Mouse (Mus musculus) c-Kit-positive CD71-negative TER-119-negative erythroid progenitor cells, embryonic 14.5 days (primary cell): ENCODE measurements around the gene Cd3d.
"Not testable (repeated sequence)": the region's sequence is repeated elsewhere in the genome, so short reads cannot be mapped to it uniquely, and the experiment has no call there.

ENCODE experiments used
- DNase-seq: peaks from one replicate; pipeline ENCODE4 v3.0.0-alpha.2; 2013; ENCODE audit warnings: low read depth

The Cd3d gene

DNA sequence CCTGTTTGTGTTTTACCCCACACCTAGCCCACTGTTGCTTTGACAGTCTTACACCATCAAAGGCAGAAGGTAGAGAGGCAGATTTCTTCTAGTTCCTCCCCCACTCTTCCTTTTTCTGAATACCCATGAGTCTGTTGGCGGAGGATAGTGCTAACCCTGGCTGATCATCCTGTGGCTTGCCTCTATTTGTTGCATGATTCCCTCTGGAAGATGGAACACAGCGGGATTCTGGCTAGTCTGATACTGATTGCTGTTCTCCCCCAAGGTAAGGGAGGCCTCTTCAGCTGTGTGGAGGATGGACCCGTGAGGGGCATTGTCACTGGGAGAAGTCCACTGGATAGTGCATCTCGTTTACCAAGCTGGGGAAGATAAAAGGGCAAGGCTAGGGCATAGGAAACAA is at the start of gene Cd3d:
Gene Cd3d (plus strand): TSS at position 111 of the 400 bp plus-strand sequence.
- no peak for DNase-seq

DNA sequence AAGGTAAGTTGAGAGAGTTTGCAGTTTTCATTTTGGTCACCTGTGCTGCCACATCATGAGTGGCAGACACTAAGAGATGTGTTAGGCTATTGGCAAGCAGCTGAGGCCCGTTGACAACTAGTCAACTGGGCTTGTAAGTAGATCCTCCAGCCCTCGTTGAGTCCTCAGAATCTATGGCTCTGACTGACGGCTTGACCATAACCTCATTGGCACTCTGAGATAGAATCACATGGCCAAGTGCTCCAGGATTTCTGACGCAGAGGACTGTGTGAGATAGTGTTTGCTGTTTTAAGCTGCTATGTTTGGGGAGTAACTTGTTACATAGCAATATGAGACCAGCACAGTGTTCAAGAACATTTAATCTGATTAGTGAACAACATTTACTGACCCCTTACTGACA is 39.8 kb upstream of the Cd3d start:
- DNase-seq = no peak

- no peak for DNase-seq
Measured at GRCm38 (mm10) chr9:44942421-44942820, 39.2 kb upstream of the Cd3d start.

- no peak for DNase-seq
Measured at GRCm38 (mm10) chr9:44946185-44946695, 35.3 kb upstream of the Cd3d start.

DNA sequence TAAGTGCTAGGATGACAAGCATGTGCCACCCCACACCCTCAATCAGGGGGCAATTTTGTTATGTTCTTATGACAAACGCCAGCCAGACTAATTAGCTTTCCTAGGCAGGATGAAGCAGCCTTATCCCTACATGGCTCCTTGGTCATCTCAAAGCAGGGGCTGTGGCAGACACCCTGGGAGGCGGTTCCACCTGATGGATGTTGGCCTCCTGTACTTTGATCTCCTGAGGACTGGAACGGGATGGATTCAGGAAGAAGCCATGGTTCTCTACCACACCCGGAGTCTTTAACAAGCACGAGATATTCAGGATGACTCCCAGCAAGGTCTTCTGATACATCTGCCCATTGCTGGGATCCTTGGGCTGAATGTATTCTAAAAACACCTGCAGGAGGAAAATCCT is 33.8 kb upstream of the Cd3d start:
- DNase-seq = no peak

GRCm38 (mm10) chr9:44954432-44954831 is 27.2 kb upstream of the Cd3d start:
- DNase-seq = no peak

- DNase-seq = peak; percentile 100
Measured at GRCm38 (mm10) chr9:44965126-44965832, 16.3 kb upstream of the Cd3d start, which contains the start of gene Ube4a. Gene Ube4a, minus strand, starts transcription at chr9:44965600.

GRCm38 (mm10) chr9:44965833-44966466 is 15.6 kb upstream of the Cd3d start:
- DNase-seq = no peak

- DNase-seq = peak; percentile 83
Measured at GRCm38 (mm10) chr9:44966815-44967242, 14.8 kb upstream of the Cd3d start.

DNA sequence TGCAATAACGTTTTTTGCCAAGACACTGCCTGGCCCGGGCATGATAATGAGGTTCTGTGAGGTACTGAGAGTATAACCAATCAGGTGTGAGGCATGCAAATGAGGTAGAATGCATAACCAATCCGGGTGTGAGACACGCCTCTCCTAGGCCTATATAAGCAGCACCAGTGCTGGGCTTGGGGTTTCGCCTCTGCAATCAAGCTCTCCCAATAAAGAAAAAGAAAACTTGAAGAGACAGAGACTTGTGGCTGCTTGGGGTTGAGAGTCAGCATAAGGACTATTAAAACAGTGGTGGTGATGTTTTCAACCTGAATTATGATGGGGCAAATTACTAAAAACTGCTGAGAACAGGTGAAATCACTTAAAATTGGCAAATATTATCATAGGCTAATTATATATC is 13.8 kb upstream of the Cd3d start:
- DNase-seq = not testable (repeated sequence)

- DNase-seq = no peak
Measured at GRCm38 (mm10) chr9:44969450-44969849, 12.1 kb upstream of the Cd3d start.

GRCm38 (mm10) chr9:44977813-44978212 is 3.8 kb upstream of the Cd3d start:
- DNase-seq = no peak

DNA sequence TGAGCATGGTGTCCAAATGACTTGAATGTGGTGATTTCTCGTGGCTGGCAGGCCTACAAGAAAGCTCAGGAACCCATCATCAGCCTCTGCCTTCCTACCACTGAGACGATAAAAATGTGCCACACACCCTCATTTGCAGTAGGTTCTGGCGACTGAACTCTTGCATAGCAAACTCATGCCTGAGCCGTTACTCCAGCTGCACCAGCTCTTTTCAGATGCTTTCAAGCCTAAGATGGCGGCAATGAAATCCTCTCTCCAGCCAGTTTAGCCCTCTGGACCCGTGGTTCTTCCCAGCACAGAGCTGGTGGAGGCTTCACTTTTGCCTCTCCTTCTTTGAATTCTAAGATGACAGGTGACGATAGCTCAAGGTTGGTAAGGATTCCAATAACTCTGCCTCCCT is 1.8 kb upstream of the Cd3d start:
- DNase-seq = no peak

DNA sequence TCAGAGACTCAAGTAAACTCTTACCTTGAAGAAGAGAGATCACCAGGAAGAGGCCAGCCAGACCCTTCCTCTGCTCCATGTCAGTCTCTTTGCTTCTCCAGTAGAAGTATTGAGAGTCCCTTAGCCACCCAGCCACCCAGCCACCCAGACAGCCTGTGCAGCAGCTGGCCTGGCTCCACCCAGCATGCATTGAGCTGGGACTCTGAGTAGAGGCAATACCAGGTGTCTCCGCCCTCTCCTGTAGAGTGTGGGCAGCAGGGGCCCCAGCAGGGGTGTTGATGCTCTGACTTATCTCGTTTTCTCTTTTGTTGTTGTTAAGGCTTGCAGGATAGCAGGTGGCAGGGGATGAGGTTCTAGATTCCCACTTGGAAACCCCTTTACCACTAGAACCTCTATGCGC is 1.3 kb upstream of the Cd3d start, which contains the start of gene Cd3g:
Gene Cd3g (minus strand): TSS at position 190 of the 400 bp plus-strand sequence.
- no peak for DNase-seq

- no peak for DNase-seq
Measured at GRCm38 (mm10) chr9:44981104-44981503, 482 bp upstream of the Cd3d start.

DNA sequence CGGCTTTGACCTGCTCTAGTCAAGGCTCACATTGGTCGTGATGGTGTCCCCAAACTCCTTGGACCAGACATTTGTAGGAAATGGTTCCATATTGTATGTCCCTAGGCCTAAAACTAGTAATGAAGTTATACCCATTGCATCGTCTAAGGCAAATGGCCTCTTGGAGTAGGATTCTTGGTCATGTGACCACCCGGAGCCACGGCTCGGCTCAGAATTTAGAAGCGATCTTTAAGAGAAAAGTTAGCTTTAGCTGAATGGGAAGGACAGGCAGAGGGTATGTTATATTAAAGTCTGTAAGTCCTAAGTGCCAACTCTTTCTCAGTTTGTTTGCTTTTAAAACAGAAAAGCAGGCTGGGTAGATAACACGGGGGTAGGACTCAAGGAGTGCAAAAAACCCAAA is 495 bp downstream of the Cd3d start:
- no peak for DNase-seq

DNA sequence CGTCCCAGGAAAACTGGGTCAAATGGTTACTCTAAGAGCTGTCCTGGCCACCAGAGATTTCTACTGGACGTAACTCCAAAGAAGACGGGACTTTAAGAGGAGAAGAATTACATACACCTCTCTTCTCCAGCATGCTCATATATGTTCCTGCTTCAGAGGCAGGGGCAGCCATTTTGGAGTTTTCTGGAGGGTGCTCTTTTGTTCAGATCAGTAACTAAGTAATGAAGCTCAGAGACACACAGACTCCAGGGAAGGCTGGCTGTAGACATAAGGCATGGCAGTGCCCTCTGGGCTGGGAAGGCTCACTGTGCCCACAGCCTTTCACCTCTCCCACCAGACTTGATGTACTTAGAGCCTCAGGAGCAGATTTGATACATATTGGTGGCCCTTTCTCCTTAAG is 945 bp downstream of the Cd3d start:
- no peak for DNase-seq

DNA sequence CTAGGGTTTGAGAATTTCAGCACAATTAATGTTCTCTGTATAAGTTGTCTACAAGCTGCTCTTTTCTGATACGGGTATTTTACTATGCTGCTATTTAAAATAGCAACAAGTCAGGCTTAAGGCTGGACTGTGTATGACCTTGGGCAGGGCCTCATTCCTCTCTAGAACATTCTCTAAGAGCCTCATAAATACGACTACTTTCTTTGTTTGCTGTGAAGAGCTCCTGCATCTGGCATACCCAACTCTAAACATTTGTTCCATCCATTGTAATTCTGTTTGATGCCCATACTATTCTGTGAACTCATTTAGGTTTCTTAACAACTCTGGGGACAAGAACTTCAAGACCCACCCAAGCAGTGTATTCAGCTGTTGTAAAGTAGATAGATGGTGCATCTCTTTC is 1.4 kb downstream of the Cd3d start:
- DNase-seq = no peak

DNA sequence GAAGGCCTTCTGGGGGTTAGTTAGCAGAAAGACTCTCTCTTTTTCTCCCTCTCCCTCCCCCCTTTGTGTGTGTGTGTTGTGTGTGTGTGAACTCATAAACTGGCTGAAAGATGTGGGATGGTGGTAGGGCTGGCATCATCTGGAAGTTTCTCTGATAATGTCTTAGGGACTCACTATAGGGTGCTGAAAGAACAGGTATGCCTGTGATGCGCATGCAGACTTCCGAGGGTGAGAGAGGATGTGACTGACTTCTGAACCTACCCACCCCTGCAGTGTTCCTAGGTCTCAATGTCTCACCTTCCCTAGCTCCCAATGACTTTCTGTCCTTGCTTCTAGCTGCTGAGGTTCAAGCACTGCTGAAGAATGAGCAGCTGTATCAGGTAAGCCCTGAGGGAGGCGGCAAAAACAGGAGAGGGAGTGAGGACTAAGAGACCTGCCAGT is 4.2 kb downstream of the Cd3d start:
- DNase-seq = no peak

DNA sequence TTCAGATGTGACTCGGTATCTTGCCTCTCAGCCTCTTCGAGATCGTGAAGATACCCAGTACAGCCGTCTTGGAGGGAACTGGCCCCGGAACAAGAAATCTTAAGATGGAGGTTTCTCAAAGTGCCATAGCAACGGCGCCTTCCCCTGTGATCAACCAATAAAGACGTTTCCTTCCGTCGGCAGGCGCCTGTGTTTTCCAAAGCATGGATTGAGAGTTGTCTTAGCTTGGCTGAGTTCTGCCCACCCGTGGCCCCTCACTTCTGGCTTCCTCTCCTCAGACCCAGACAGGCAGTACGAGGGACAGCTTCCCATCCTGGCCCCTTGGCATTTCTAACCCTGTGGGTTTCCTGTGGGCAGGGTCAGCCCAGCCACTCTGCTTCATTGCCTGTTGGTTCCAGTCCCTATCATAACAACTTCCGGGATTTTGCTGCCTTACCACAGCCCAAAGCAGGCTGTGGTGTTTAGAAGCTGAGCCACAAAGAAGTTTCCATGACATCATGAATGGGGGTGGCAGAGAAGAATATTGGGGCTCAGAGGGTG is 4.7 kb downstream of the Cd3d start:
- DNase-seq = peak; percentile 68

DNA sequence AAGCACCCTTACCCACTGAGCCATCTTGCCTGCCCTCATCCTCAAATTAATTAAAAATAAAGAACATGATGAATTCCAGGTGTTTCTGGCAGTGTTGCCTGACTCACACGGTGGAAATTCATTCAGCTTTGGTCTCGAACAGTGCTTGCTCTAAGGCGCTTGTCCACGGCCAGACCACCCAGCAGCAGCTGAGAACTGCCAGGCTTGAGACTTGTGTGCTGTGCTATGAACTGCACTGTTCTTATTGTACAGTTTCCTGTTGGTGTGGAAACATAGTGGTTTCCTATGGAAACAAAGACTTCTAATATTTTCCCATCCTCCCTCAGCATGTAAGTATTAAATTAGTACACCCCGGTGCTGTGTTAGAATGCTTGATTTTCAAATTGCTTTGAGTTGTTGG is 5.4 kb downstream of the Cd3d start:
- no peak for DNase-seq

- no peak for DNase-seq
Measured at GRCm38 (mm10) chr9:44991821-44992220, 10.2 kb downstream of the Cd3d start.

- no peak for DNase-seq
Measured at GRCm38 (mm10) chr9:44992271-44992670, 10.7 kb downstream of the Cd3d start.
